Mouse (Mus musculus): ENCODE data around the gene Pakap. TPM values are rescaled to one million over a fixed set of nuclear protein-coding genes. Genes with fewer than 3 reads are reported as not detected.

Pakap gene
- polyA plus RNA-seq, 1 experiment from 2014 or later, result 28.4 TPM

Other genes starting within 250 kb of the Pakap start
- 3.8 and 4.3 TPM in 2 replicates for gene Palm2, start 133.9 kb upstream of the Pakap start, polyA plus RNA-seq (2014; fragmentation: Nextera tagmentation; extraction: Ambion mirVana)
- 27.7 and 28.2 TPM in 2 replicates for gene Akap2, start 149.5 kb downstream of the Pakap start, polyA plus RNA-seq (2014; fragmentation: Nextera tagmentation; extraction: Ambion mirVana)